In genomic region chr5:120849601-120850136, GRCm38 (mm10) we compare ENCODE assay signal across 9 mouse cellular contexts. TPM values are rescaled to one million over a fixed set of nuclear protein-coding genes. Genes with fewer than 3 reads are reported as not detected.
DNase-seq lines count a peak whose midpoint lies in the region; ATAC-seq lines count a peak whose summit lies in the region.
"Had no signal": no experiment of that assay in that cellular context is flagged by ENCODE, and none has a peak within 500 bp of the region (broad histone marks: within the 10 kb centered on the region; RNA-seq: fewer than 3 reads in every experiment).

No protein-coding gene starts in this region.

- WGBS in hindbrain, embryonic 11.5 days: 62% methylated on average over 3 of the region's 3 CpGs
- 65% methylated on average over 3 of the region's 3 CpGs for WGBS in hindbrain, embryonic 16.5 days
- whole genome bisulfite sequencing in intestine, embryonic 15.5 days: 65% methylated on average over 3 of the region's 3 CpGs

- no peak for ATAC-seq in hindbrain, embryonic 11.5 days (ENCODE audit: low FRiP score)
- no peak for ATAC-seq in hindbrain, embryonic 16.5 days
- peak; percentile 72 for ATAC-seq in megakaryocyte progenitor cell, adult 5-6 weeks (replicated peaks; ENCODE audit: poor library complexity)
- ATAC-seq in intestine, embryonic 15.5 days: no peak

- H3K4me1 ChIP-seq in hindbrain, embryonic 11.5 days (replicated peaks; ENCODE audit: control insufficient read depth, insufficient read depth, low read length): no peaks in the 10 kb centered on the region
- no peaks in the 10 kb centered on the region for H3K4me1 ChIP-seq in hindbrain, embryonic 16.5 days (ENCODE audit: control insufficient read depth, insufficient read depth, low read depth, low read length)
- H3K4me1 ChIP-seq in intestine, embryonic 15.5 days (replicated peaks): no peaks in the 10 kb centered on the region

- no peak overlapping the region for H3K27ac ChIP-seq in hindbrain, embryonic 11.5 days (ENCODE audit: low read depth, low read length)
- no peak overlapping the region for H3K27ac ChIP-seq in hindbrain, embryonic 16.5 days (ENCODE audit: low read depth, low read length)
- H3K27ac ChIP-seq in intestine, embryonic 15.5 days: no peak overlapping the region
- H3K27ac ChIP-seq: macrophage had no signal

- no peaks in the 10 kb centered on the region; the same call in 1 of the 2 replicates for H3K9me3 ChIP-seq in hindbrain, embryonic 11.5 days (ENCODE audit: control insufficient read depth, low read length)
- H3K9me3 ChIP-seq in hindbrain, embryonic 16.5 days (ENCODE audit: control insufficient read depth, low read length): peaks cover 9% of the 10 kb centered on the region
- H3K9me3 ChIP-seq in intestine, embryonic 15.5 days: no peaks in the 10 kb centered on the region; the same call in 1 of the 2 replicates

- H3K9ac ChIP-seq in hindbrain, embryonic 11.5 days (ENCODE audit: low read depth, low read length): no peak overlapping the region
- no peak overlapping the region for H3K9ac ChIP-seq in hindbrain, embryonic 16.5 days (ENCODE audit: low read depth, low read length)
- H3K9ac ChIP-seq in intestine, embryonic 15.5 days: no peak overlapping the region

- H3K4me3 ChIP-seq in hindbrain, embryonic 11.5 days (ENCODE audit: low read depth, low read length): no peak overlapping the region
- no peak overlapping the region for H3K4me3 ChIP-seq in hindbrain, embryonic 16.5 days (ENCODE audit: low read length)
- no peak overlapping the region for H3K4me3 ChIP-seq in intestine, embryonic 15.5 days (replicated peaks)

- H3K4me2 ChIP-seq in hindbrain, embryonic 11.5 days (replicated peaks; ENCODE audit: low read depth, low read length): no peak overlapping the region
- no peak overlapping the region for H3K4me2 ChIP-seq in hindbrain, embryonic 16.5 days (ENCODE audit: low read length)
- H3K4me2 ChIP-seq in intestine, embryonic 15.5 days (replicated peaks): no peak overlapping the region

- H3K36me3 ChIP-seq in hindbrain, embryonic 11.5 days (ENCODE audit: control insufficient read depth, insufficient read depth, low read length): no peaks in the 10 kb centered on the region
- no peaks in the 10 kb centered on the region for H3K36me3 ChIP-seq in hindbrain, embryonic 16.5 days (ENCODE audit: control insufficient read depth, insufficient read depth, low read length)
- H3K36me3 ChIP-seq in intestine, embryonic 15.5 days: no peaks in the 10 kb centered on the region

- H3K27me3 ChIP-seq in hindbrain, embryonic 11.5 days (ENCODE audit: control insufficient read depth, insufficient read depth, low read length): no peaks in the 10 kb centered on the region
- no peaks in the 10 kb centered on the region for H3K27me3 ChIP-seq in hindbrain, embryonic 16.5 days (replicated peaks; ENCODE audit: control insufficient read depth, insufficient read depth, low read length)
- no peaks in the 10 kb centered on the region for H3K27me3 ChIP-seq in intestine, embryonic 15.5 days (replicated peaks)

- peak; percentile 59 for DNase-seq in hindbrain, embryonic 11.5 days (ENCODE audit: low spot score)
- peak; percentile 51 for DNase-seq in A20 (ENCODE audit: low read depth, low spot score)
- DNase-seq in MN1 (ENCODE audit: low spot score): peak; percentile 10
- peak; percentile 52 to 71 for DNase-seq in cerebellum, postnatal 14 days
- peak; percentile 15 to 60 for DNase-seq in kidney, adult 8-10 months

RNA-seq across cellular contexts. Expression of gene Oas1f, which starts 2.5 kb away (rescaled TPM):
- not detected in 2 replicates for polyA plus RNA-seq in hindbrain, embryonic 11.5 days (2014; fragmentation: Nextera tagmentation; extraction: Ambion mirVana)
- not detected in 2 replicates for polyA plus RNA-seq in hindbrain, embryonic 16.5 days (2015; fragmentation: Nextera tagmentation; extraction: Ambion mirVana)
- not detected in 2 replicates for total RNA-seq in megakaryocyte progenitor cell, adult 5-6 weeks (2015)
- not detected in 2 replicates for total RNA-seq in megakaryocyte progenitor cell, adult 5-6 weeks (2017)
- not detected in 2 replicates for polyA plus RNA-seq in intestine, embryonic 15.5 days (2015; fragmentation: Nextera tagmentation; extraction: Ambion mirVana)
- polyA plus RNA-seq: macrophage had no signal

RNA-seq across cellular contexts. Expression of gene Oas1h, which starts 11.6 kb away (rescaled TPM):
- not detected in 2 replicates for polyA plus RNA-seq in hindbrain, embryonic 11.5 days (2014; fragmentation: Nextera tagmentation; extraction: Ambion mirVana)
- not detected in 2 replicates for polyA plus RNA-seq in hindbrain, embryonic 16.5 days (2015; fragmentation: Nextera tagmentation; extraction: Ambion mirVana)
- total RNA-seq in megakaryocyte progenitor cell, adult 5-6 weeks (2015): not detected in 2 replicates
- not detected in 2 replicates for total RNA-seq in megakaryocyte progenitor cell, adult 5-6 weeks (2017)
- polyA plus RNA-seq in intestine, embryonic 15.5 days (2015; fragmentation: Nextera tagmentation; extraction: Ambion mirVana): not detected in 2 replicates
- polyA plus RNA-seq: macrophage had no signal

RNA-seq across cellular contexts. Expression of gene Oas1c, which starts 37.4 kb away (rescaled TPM):
- 0.26 and 0.45 TPM in 2 replicates for polyA plus RNA-seq in hindbrain, embryonic 11.5 days (2014; fragmentation: Nextera tagmentation; extraction: Ambion mirVana)
- 0.65 and 0.70 TPM in 2 replicates for polyA plus RNA-seq in hindbrain, embryonic 16.5 days (2015; fragmentation: Nextera tagmentation; extraction: Ambion mirVana)
- 0.83 and 1.6 TPM in 2 replicates for total RNA-seq in megakaryocyte progenitor cell, adult 5-6 weeks (2015)
- 2.4 and 6.3 TPM in 2 replicates for total RNA-seq in megakaryocyte progenitor cell, adult 5-6 weeks (2017)
- polyA plus RNA-seq in intestine, embryonic 15.5 days (2015; fragmentation: Nextera tagmentation; extraction: Ambion mirVana): 0.67 and 0.71 TPM in 2 replicates

RNA-seq across cellular contexts. Expression of gene Oas1g, which starts 37.7 kb away (rescaled TPM):
- polyA plus RNA-seq in hindbrain, embryonic 11.5 days (2014; fragmentation: Nextera tagmentation; extraction: Ambion mirVana): 0.15 TPM in 1 of 2 replicates, not detected in the other
- polyA plus RNA-seq in hindbrain, embryonic 16.5 days (2015; fragmentation: Nextera tagmentation; extraction: Ambion mirVana): 0.24 TPM in 1 of 2 replicates, not detected in the other
- 0.54 and 1.6 TPM in 2 replicates for total RNA-seq in megakaryocyte progenitor cell, adult 5-6 weeks (2015)
- 0.91 and 2.4 TPM in 2 replicates for total RNA-seq in megakaryocyte progenitor cell, adult 5-6 weeks (2017)
- 2.0 TPM in 2 replicates for polyA plus RNA-seq in intestine, embryonic 15.5 days (2015; fragmentation: Nextera tagmentation; extraction: Ambion mirVana)

RNA-seq across cellular contexts. Expression of gene Oas1e, which starts 54.3 kb away (rescaled TPM):
- 0.13 and 0.29 TPM in 2 replicates for polyA plus RNA-seq in hindbrain, embryonic 11.5 days (2014; fragmentation: Nextera tagmentation; extraction: Ambion mirVana)
- polyA plus RNA-seq in hindbrain, embryonic 16.5 days (2015; fragmentation: Nextera tagmentation; extraction: Ambion mirVana): 0.19 and 0.86 TPM in 2 replicates
- not detected in 2 replicates for total RNA-seq in megakaryocyte progenitor cell, adult 5-6 weeks (2015)
- total RNA-seq in megakaryocyte progenitor cell, adult 5-6 weeks (2017): not detected in 2 replicates
- not detected in 2 replicates for polyA plus RNA-seq in intestine, embryonic 15.5 days (2015; fragmentation: Nextera tagmentation; extraction: Ambion mirVana)
- polyA plus RNA-seq: macrophage had no signal

Comparison
In these comparisons a context has a peak if more than half of its experiments do, and no peak if none do; other contexts are left out.
1. DNase-seq: peak in every context shown above with its lines; median percentile 62 in cerebellum, postnatal 14 days; 59 in hindbrain, embryonic 11.5 days; 51 in A20; 38 in kidney, adult 8-10 months; 10 in MN1.